Mouse (Mus musculus): ENCODE measurements around the gene Nfasc.

DNA sequence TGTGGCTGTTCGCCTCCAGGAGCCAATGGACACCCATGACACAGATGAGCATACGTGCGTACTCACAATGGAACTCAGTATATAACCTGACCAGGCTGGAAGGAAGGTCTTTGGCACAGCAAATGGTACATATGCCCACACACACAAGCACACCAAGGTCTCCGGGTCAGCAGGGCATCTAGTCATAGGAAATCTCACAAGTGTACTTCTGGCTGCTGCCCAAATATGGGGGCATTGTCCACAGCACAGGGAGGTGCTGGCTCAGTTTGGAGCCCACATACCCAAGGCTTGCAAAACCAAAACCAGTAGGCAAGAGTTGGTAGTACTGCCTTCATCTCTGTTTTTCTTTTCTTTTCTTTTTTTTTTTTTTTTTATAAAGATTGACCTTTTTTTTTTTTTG lies 206.1 kb downstream of the Nfasc start:
- TF ChIP-seq POLR2A (IDR thresholded peaks at IDR 0.05; ENCODE audit: borderline replicate concordance, insufficient read depth, low read length) (no peak), CTCF (IDR thresholded peaks at IDR 0.05; ENCODE audit: borderline replicate concordance, insufficient read depth, low read depth, low read length) (no peak)

Data from cerebellum, adult 2 months (tissue).